Mouse (Mus musculus) B cell, adult 2 months (primary cell): ENCODE measurements around the gene Gm39653.
A peak's percentile ranks its signal among the peaks of the same experiment; 100 is the strongest.
"Not testable (repeated sequence)": the region's sequence is repeated elsewhere in the genome, so short reads cannot be mapped to it uniquely, and the experiment has no call there.

ENCODE experiments used
- DNase-seq, 2 experiments: peaks; one replicate each; pipeline ENCODE4 v3.0.0; 2022

The Gm39653 gene

GRCm38 (mm10) chr1:63615668-63616067 lies at the start of gene Gm39653:
Gene Gm39653 (plus strand): TSS chr1:63615968.
- DNase-seq, result no peak

DNA sequence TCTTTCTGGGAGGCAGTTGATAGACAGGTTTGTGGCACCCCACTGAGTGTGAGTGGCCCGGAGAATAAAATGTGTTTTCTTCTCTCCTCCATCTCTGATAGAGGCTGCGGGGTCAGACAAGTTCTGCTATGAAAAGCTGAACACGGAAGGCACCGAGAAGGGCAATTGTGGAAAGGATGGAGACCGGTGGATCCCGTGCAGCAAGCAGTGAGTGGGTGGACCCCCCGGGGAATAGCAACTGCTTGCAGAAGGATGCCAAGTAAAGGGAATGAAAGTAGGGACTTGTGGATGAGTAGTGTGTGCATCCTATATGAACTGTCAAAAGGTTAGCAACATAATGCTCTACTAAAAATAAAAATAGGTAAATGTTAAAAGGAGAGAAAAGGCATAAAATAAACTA lies 49.3 kb upstream of the Gm39653 start:
- DNase-seq, result no peak

DNA sequence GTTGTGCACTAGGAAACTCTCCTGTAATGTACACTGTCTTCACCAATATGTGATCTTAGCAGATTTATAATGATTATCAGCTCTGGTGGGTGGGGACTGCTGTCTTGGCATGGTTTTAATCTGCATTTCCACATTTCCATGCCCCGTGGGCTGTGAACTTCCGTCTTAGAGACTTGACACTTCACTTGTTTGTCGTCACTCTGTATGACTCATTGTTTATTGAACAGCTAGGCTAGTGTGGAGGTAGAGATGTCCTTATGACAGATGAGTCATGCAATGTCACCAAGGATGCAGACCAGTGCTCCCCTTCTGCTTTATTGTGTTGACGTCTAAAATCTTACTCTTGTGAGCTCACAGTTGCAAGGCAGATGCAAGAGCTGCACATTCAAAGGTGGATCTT lies 48.7 kb upstream of the Gm39653 start:
- no peak for DNase-seq

DNA sequence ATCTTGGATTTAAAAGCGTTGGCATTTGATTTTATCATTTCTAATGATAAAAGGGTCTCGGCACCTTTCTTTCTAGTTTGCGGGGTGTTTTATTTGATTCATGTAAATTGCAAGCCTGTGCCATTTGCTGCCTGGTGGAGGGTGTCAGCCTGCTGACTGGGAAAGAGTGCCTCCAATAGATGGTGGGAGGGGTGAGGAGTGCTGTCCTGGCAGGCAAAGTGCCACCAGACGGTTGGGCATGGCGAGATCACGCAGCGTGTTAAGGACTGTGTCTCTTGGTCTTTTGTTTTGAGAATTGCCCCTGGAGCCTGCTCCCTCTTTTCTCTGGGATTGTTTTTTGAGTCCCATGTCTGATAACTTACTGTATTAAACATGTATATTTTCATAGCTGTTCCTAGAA lies 43.5 kb upstream of the Gm39653 start:
- DNase-seq, result no peak

- no peak for DNase-seq
These were observed 42.3 kb upstream of the Gm39653 start for GRCm38 (mm10) chr1:63573432-63573831.

- DNase-seq, result no peak
These were observed 41.7 kb upstream of the Gm39653 start for GRCm38 (mm10) chr1:63573864-63574611.

DNA sequence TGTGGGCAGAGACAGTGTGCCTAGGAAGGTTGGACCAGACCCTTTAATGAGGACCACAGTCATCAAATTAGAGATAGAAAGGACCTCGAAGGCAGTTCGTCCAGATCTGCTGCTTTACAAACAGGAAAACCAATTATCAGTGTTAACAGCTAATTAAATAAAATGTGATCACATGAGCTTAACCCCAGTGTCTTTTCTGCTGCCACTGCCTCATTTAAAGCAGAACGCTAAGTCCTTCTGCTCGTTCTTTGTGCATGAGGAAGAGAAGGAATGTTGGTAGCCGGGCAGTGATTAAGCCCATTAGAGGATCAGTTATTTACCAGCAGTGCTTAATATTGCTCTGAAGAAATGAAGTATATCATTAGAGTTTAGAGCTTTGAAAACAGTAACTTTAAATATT lies 39.0 kb upstream of the Gm39653 start:
- no peak for DNase-seq

GRCm38 (mm10) chr1:63579153-63579552 lies 36.6 kb upstream of the Gm39653 start:
- DNase-seq, result no peak

- DNase-seq, result no peak
These were observed 28.9 kb upstream of the Gm39653 start for GRCm38 (mm10) chr1:63586869-63587268.

GRCm38 (mm10) chr1:63603870-63604500 lies 11.8 kb upstream of the Gm39653 start:
- DNase-seq, result no peak

DNA sequence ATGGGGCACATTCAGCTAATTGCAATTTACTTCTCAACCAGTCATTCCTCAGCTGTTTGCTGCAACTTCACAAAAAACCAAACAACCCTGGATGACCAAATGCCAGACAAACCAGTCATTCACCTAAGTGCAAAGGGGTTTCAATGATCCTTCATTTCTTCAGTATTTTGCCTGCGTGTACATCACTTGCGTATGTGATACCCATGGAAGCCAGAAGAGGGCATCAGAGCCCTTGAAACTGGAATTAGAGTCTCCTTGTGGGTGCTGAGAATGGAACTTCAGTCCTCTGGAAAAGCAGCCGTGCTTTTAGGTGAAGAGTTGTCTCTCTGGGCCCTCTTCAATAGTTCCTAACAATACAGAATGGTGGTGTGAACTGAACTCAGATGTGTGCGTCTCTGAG lies 6.2 kb upstream of the Gm39653 start:
- DNase-seq, result no peak

DNA sequence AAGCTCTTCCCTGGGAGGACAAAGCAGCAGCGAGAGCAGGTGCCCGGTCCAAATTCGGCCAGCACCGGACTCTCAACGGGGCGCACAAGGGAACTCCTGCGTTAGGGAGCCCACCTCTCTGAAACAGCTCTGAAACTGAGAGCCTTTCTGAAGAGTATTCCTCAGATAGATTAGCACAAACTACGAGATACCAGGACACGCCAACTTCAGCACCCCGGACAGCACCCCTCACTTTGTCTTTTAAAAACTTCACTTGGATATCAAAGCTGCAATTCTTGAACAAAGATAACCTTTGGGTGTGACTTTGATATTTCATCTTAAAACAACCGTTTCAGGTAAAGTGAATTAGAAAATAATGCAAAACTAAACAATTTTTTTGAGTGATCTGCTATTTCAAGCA lies 1.2 kb upstream of the Gm39653 start:
- DNase-seq, result peak in 1 of 2 experiments; percentile 3

GRCm38 (mm10) chr1:63628211-63628610 lies 12.4 kb downstream of the Gm39653 start:
- DNase-seq, result no peak

GRCm38 (mm10) chr1:63630390-63630789 lies 14.6 kb downstream of the Gm39653 start:
- not testable (repeated sequence) for DNase-seq

DNA sequence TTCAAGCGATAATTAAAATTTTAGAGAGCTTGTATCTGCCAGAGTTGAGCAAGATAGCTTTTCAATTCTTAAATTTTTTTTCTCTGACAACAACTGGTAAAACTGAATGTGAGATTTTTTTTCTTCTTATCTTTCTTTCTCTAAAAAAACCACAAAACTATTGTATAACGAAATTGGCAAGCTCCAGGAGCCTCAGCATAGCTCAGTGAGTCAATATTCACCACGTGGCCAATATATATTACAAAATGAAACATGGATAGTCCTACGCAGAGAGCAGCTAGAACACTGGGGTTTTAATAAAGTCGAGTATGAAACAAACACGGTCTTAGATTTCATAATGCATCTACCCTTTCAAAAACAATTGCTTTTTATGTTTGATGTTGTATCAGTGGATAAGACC lies 24.2 kb downstream of the Gm39653 start:
- DNase-seq, result no peak

- DNase-seq, result peak; percentile 65 to 66
These were observed 42.2 kb downstream of the Gm39653 start for GRCm38 (mm10) chr1:63658016-63658415.

DNA sequence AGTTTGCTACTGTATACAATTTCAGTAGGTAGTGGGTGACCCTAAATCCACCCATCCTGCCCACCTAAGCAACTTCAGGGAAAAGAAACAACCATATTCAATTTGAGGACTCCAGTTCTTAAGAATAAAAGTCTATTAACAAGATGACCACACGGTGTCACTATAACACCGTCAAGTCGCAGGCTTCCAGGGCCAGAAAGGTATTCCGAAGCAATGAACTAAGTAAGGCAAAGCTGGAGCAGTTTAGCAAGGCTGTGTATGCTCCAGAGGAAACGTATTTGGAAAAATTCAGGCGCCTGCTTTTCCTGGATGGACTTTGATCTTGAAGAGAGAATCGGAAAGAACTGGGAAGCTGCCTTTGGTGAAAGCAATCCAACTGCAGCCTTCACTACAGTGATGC lies 43.8 kb downstream of the Gm39653 start:
- DNase-seq, result peak; percentile 54 to 59

- no peak for DNase-seq
These were observed 50.3 kb downstream of the Gm39653 start for GRCm38 (mm10) chr1:63666089-63666488.

GRCm38 (mm10) chr1:63667201-63667948 lies 51.6 kb downstream of the Gm39653 start:
- no peak for DNase-seq

DNA sequence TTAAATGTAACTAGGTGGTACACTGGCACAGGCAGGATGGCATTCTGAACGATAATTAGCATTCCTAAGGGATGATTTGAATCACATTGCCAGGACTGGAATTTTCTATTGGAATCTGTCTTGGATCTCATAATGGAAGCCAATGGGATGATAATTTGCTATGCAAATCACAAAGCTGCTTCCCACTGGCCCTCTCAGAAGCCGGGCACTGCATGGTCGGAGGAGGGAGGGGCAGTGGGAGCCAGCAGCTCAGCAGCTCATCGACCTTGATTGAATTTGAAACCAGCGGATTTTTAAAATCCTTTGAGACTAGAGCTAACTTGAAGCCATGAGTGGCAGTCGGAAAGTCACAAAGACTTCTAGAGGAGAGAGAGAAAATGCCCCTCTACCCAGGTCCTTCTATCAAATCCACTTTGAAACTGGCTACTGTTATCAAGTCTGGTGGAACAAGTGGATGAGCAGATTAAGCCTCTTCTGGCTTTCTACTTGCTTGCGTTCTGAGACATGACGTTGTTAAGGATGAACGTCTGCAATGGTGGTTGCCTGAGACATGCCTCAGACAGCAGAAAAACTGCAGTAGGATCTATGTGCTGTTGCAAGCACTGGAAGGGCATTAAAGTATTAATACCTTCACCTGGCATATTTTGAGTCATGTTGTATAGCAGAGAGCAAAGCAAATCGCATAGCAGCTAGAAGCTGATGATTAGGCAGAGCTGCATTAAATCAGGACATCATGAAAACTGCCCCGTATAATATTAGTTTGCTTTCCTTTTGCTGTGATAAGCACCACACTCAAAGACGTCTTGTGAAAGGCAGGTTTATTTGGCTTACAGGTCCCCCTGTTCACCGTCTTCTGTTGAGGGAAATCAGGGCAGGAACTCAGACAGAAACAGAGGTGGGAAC lies 52.4 kb downstream of the Gm39653 start:
- DNase-seq, result no peak

GRCm38 (mm10) chr1:63668852-63669160 lies 53.0 kb downstream of the Gm39653 start:
- peak in 1 of 2 experiments; percentile 11 for DNase-seq
